Mouse (Mus musculus) heart, adult 2 months (tissue): ENCODE results near the gene Hdac9. TPM values are rescaled to one million over a fixed set of nuclear protein-coding genes. Genes with fewer than 3 reads are reported as not detected.

Source experiments
- DNase-seq, 2 experiments: peaks; one replicate each; pipeline ENCODE4 v3.0.0; 2021
- H3K27ac ChIP-seq: fragments of 200-600 bp; 2 replicates; pipeline ENCODE4 v1.8.1; 2022
- H3K27me3 ChIP-seq: fragments of 200-500 bp; 2 replicates; pipeline ENCODE4 v1.6.1; 2012; ENCODE audit warnings: mild to moderate bottlenecking, low read length, inconsistent platforms, mixed read lengths; ENCODE audit not compliant: control insufficient read depth, insufficient read depth
- H3K36me3 ChIP-seq: fragments of 200-500 bp; 2 replicates; pipeline ENCODE4 v1.6.1; 2012; ENCODE audit warnings: low read length, inconsistent platforms; ENCODE audit not compliant: control insufficient read depth, insufficient read depth
- H3K4me1 ChIP-seq: fragments of 200-500 bp; 2 replicates; pipeline ENCODE4 v1.6.1; 2011; ENCODE audit warnings: low read length; ENCODE audit not compliant: control insufficient read depth, insufficient read depth
- H3K4me3 ChIP-seq: fragments of 200-600 bp; 2 replicates; pipeline ENCODE4 v1.8.1; 2022
- H3K79me2 ChIP-seq: fragments of 200-500 bp; replicated peaks from 2 replicates; pipeline ENCODE4 v1.6.1; 2012; ENCODE audit warnings: mild to moderate bottlenecking, inconsistent platforms, low read length, moderate library complexity, mixed read lengths; ENCODE audit not compliant: control insufficient read depth, insufficient read depth
- H3K9ac ChIP-seq: fragments of 200-500 bp; 2 replicates; pipeline ENCODE4 v1.6.1; 2012; ENCODE audit warnings: low read depth, mild to moderate bottlenecking, control low read depth, inconsistent platforms, low read length, mixed read lengths
- CTCF ChIP-seq: fragments of 200-600 bp; IDR thresholded peaks from 2 replicates; pipeline ENCODE4 v1.8.1; 2022; ENCODE audit warnings: antibody characterized with exemption, mild to moderate bottlenecking, moderate library complexity
- EP300 ChIP-seq: fragments of 200-500 bp; IDR thresholded peaks from 2 replicates; pipeline ENCODE4 v1.6.1; 2011; ENCODE audit warnings: low read depth, low read length, control low read depth; ENCODE audit not compliant: insufficient read depth
- POLR2A ChIP-seq: fragments of 200-500 bp; IDR thresholded peaks from 2 replicates; pipeline ENCODE4 v1.6.1; 2011; ENCODE audit warnings: mild to moderate bottlenecking, low read depth, low read length, control low read depth; ENCODE audit not compliant: insufficient read depth
- WGBS: fragments of 180-500 bp; shearing (Covaris S2); methylation state at CpG from one replicate; pipeline ENCODE4 v1.1.7; 2018; 5-methylcytosine and 5-hydroxymethylcytosine counted together
- intact Hi-C: fragments of 180-260 bp; cut with DNase I; formaldehyde crosslinking; loops from one replicate; pipeline ENCODE4 v1.15.1; 2025
- polyA plus RNA-seq: library from polyadenylated mRNA; depleted of rRNA; stranded (reverse); fragments of >200 nt; gene quantifications from 2 replicates; pipeline ENCODE4 v1.2.3, GENCODE M21; 2012
- total RNA-seq, 2 experiments: library from RNA; stranded (reverse); gene quantifications; 2 replicates each; pipeline ENCODE4 v1.2.3; 2021

The Hdac9 gene
- total and polyA plus RNA-seq, 3 experiments = 10.8 to 19.9 (median 18.8) TPM

DNA sequence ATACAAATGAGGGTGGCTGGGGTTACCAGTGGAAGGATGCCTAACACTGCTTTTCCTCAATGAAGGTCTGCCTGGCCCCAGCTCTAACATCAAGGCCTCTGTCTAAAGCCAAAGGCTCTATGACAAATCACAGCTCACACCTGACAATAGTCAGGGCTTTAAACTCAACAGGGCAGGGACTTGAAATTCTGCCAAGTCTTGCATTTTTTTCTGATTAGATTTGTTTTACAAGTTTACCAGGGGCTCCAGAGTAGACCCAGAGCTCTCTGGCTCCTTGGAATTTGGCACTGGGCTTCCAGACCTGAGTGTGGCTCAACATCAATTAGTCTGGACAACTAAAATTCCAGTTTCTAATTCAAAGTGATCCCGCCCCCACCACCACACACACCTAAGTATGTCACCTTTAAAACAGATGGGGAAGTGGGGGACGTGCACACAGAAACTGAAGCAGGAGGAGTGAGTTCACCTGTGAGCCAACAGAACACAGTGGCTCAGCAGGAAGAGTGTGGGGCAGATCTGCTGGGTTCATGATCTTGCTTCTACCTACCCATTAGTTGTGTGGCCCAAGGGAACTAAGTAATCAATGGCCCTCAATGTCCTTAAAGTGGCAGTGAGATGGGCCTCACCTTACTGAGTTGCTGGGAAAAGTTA is 829.5 kb downstream of the Hdac9 start:
- no peak for TF ChIP-seq EP300
- no peak for TF ChIP-seq POLR2A
- TF ChIP-seq CTCF = no peak
- WGBS = 78% methylated on average over 2 of the region's 2 CpGs
- H3K27me3 ChIP-seq = no peaks in the 10 kb centered on the region
- intact Hi-C loops = no loop called here
- no peak for DNase-seq
- H3K4me1 ChIP-seq = no peaks in the 10 kb centered on the region
- no peak overlapping the region for H3K27ac ChIP-seq
- H3K9ac ChIP-seq = no peak overlapping the region
- no peaks in the 10 kb centered on the region for H3K36me3 ChIP-seq
- no peak overlapping the region for H3K4me3 ChIP-seq
- H3K79me2 ChIP-seq = no peaks in the 10 kb centered on the region

DNA sequence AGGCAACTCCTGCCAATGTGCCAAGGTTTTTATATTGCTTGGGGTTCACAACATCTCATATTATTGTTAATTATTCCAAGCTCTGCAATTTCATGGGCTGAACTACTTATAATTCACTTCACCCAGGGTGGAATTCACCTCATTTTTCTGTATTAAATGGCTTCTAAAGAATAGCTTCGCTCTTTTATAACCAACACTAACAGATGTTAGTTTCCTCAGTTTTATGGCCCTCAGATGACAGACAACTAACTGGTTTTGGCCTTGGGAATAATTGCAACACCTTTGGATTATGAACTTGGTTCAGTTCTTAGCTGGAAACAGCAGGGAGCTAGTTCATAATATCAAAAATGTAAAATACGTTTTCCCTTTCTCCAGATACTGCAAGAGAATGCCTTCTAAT is 839.9 kb downstream of the Hdac9 start:
- Histone ChIP-seq H3K27ac (no peak overlapping the region), H3K4me1 (no peaks in the 10 kb centered on the region; the same call in 1 of the 2 replicates), H3K9ac (no peak overlapping the region), H3K36me3 (no peaks in the 10 kb centered on the region), H3K79me2 (no peaks in the 10 kb centered on the region), H3K4me3 (no peak overlapping the region), H3K27me3 (no peaks in the 10 kb centered on the region)
- no peak for DNase-seq
- intact Hi-C loops = no loop called here
- 85% methylated on average over 2 of the region's 2 CpGs for WGBS
- no peak for TF ChIP-seq CTCF
- TF ChIP-seq EP300 = no peak
- TF ChIP-seq POLR2A = no peak

DNA sequence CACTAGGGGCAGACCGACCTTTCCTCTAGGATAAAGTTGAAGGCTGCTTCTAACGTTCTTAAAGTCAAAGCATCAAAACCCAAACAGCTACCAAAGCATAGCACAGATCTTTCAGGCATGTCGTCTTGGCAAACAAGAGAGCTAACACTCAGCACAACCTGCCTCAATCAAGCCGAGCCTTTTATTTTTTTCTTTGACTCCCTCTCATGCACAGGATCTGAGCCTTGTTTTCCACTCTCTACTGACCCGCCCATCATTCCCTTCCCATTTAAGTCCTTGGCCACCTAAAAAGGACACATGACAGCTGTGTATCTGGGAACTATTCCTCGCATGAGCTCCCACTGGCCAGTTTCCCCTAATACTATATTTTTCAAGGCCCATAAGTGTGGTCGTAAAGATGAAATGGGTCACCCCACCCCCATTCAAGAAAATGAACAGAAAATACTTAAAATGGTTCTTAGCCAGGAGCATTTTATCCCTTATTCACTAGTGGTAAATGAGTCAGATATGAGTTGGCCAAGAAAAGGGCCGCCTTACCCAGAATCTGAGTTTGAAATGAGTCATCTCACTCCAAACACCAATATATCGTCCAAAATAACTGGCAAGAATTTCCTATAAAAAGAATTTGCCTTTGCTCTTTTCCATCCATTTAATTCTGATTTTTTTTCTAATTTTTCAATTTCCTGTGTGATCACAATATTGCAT is 840.9 kb downstream of the Hdac9 start:
- intact Hi-C loops = no loop called here
- peak in 1 of 2 experiments; percentile 15 for DNase-seq
- Histone ChIP-seq H3K36me3 (no peaks in the 10 kb centered on the region), H3K9ac (no peak overlapping the region), H3K4me3 (peak overlapping the region; percentile 8; the same call in 1 of the 2 replicates), H3K27ac (peak overlapping the region; percentile 36; the same call in 1 of the 2 replicates), H3K27me3 (no peaks in the 10 kb centered on the region), H3K4me1 (no peaks in the 10 kb centered on the region; the same call in 1 of the 2 replicates), H3K79me2 (no peaks in the 10 kb centered on the region)
- 54% methylated on average over 9 of the region's 9 CpGs for WGBS
- no peak for TF ChIP-seq CTCF
- TF ChIP-seq POLR2A = no peak
- TF ChIP-seq EP300 = no peak

DNA sequence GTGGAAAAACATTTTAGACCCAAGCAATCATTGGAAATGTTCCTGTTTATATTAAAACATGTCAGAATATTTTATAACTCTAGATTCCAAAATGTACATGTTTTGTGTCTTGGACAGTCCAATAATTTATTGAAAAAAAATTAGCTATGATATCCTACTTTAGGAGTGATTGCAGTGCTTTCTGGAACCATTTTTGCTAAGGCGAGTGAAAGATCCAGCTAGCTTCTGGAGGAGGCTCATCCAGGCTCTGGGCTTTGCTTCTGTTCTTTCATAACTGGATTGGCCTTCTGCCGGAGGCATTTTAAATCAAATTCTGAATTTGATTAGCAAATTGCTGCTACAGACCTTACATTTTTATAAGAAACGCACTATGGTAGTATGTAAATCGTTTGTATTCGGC is 864.4 kb downstream of the Hdac9 start:
- Histone ChIP-seq H3K4me1 (no peaks in the 10 kb centered on the region), H3K27me3 (no peaks in the 10 kb centered on the region), H3K4me3 (no peak overlapping the region), H3K9ac (no peak overlapping the region), H3K27ac (no peak overlapping the region), H3K79me2 (no peaks in the 10 kb centered on the region), H3K36me3 (no peaks in the 10 kb centered on the region)
- TF ChIP-seq CTCF (no peak), POLR2A (no peak), EP300 (no peak)
- DNase-seq = no peak
- WGBS = 91% methylated on average over 5 of the region's 5 CpGs
- intact Hi-C loops = no loop called here

DNA sequence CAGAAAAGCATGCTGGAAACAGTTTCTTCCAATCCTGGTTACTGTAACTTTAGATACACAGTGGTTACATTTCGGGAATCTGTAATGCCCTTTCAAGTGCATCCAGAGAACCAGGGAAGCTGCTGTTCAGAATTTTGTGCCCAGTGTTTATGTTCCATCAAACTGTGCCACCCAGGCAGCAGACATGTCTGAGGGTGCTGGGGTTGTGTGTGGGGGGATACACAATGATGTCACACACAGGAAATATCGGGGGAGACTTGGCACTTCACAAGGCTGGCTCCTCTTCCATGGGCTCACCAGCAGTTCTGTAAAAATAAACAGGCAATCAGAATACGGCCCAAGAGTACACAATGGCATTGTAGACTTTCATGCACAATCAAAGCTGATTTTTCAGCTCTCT is 864.9 kb downstream of the Hdac9 start:
- no peaks in the 10 kb centered on the region for H3K4me1 ChIP-seq
- H3K4me3 ChIP-seq = no peak overlapping the region
- no peak overlapping the region for H3K9ac ChIP-seq
- TF ChIP-seq EP300 = no peak
- TF ChIP-seq CTCF = no peak
- TF ChIP-seq POLR2A = no peak
- H3K36me3 ChIP-seq = no peaks in the 10 kb centered on the region
- H3K79me2 ChIP-seq = no peaks in the 10 kb centered on the region
- intact Hi-C loops = no loop called here
- no peaks in the 10 kb centered on the region for H3K27me3 ChIP-seq
- DNase-seq = no peak
- H3K27ac ChIP-seq = no peak overlapping the region
- 60% methylated on average over 3 of the region's 3 CpGs for WGBS

DNA sequence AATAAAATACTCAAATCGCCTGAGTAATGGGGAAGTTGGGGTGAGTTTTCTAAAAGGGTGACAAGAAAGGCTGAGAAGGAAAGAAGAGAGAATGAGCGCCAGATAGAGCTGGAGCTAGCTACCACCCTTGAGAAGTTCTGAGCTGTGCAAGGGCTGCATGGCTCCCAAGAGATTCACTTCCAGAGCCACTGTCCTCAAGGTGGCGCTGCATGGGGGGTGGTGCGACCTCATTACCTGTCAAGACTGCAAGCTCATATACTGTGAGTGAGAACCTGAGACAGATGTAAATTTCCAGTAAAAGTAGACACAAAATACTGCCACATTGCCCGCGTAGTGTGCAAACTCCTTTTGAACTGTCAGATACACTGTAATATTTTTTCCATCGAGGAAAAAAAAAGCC is 865.8 kb downstream of the Hdac9 start:
- no peaks in the 10 kb centered on the region for H3K79me2 ChIP-seq
- no peak overlapping the region for H3K27ac ChIP-seq
- intact Hi-C loops = no loop called here
- 59% methylated on average over 7 of the region's 7 CpGs for WGBS
- no peak for DNase-seq
- no peak overlapping the region for H3K9ac ChIP-seq
- no peaks in the 10 kb centered on the region for H3K4me1 ChIP-seq
- H3K4me3 ChIP-seq = no peak overlapping the region
- TF ChIP-seq CTCF (peak; percentile 42), EP300 (no peak)
- no peaks in the 10 kb centered on the region for H3K36me3 ChIP-seq
- no peaks in the 10 kb centered on the region for H3K27me3 ChIP-seq
